Mouse (Mus musculus): ENCODE data around the gene Car12.
A peak's percentile ranks its signal among the peaks of the same experiment; 100 is the strongest.

Car12 gene

GRCm38 (mm10) chr9:66713135-66714021 lies at the start of gene Car12:
TSS of gene Car12 (plus strand) at chr9:66713686.
- Histone ChIP-seq H3K36me3 (ENCODE audit: control insufficient read depth, insufficient read depth, low read length, poor library complexity, severe bottlenecking) (no peaks in the 10 kb centered on the region), H3K27me3 (ENCODE audit: control insufficient read depth, insufficient read depth, low read length, poor library complexity, severe bottlenecking) (no peaks in the 10 kb centered on the region)
- DNase-seq (ENCODE audit: low read depth, low spot score) = peak; percentile 52

GRCm38 (mm10) chr9:66663764-66664163 lies 49.7 kb upstream of the Car12 start:
- Histone ChIP-seq H3K27me3 (ENCODE audit: control insufficient read depth, insufficient read depth, low read length, poor library complexity, severe bottlenecking) (no peaks in the 10 kb centered on the region), H3K36me3 (ENCODE audit: control insufficient read depth, insufficient read depth, low read length, poor library complexity, severe bottlenecking) (no peaks in the 10 kb centered on the region)
- peak; percentile 37 for DNase-seq (ENCODE audit: low read depth, low spot score)

DNA sequence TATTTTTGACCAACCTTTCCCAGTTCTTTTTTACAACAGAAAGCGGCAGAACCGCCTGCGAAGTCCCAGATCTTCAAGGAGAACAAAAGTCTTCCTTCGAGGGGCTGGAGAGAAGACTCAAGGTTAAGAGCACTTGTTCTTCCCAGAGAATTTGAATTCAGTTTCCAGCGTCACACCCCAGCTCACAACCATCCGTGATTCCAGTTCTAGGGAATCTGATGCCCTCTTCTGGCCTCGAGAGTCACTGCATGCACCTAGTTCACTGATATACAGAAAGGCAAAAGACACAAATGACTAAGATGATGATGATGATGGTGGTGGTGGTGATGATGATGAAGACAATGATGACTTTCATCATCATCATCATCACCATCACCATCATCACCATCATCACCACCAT lies 48.9 kb upstream of the Car12 start:
- no peak for DNase-seq (ENCODE audit: low read depth, low spot score)
- no peaks in the 10 kb centered on the region for H3K36me3 ChIP-seq (ENCODE audit: control insufficient read depth, insufficient read depth, low read length, poor library complexity, severe bottlenecking)
- H3K27me3 ChIP-seq (ENCODE audit: control insufficient read depth, insufficient read depth, low read length, poor library complexity, severe bottlenecking) = no peaks in the 10 kb centered on the region

DNA sequence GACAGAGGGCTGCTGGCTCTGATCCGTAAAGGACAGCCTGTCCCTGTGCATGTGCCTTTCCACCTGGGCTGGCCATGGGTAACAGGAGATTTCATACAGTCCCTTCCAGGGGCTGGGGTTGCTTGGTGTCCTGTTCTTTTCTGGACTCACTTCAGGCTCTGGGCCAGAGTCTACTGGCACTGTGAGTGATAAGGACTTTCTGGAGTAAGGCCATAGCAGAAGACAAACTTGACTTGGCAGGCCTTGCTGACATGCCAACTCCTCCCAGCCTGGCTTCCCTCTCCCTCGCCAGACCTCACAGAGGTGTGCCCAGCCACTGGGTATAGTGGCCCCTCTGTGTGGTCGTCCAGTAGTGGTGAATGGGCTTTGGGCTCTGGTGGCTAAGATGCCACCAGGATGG lies 47.3 kb upstream of the Car12 start:
- H3K36me3 ChIP-seq (ENCODE audit: control insufficient read depth, insufficient read depth, low read length, poor library complexity, severe bottlenecking) = no peaks in the 10 kb centered on the region
- no peak for DNase-seq (ENCODE audit: low read depth, low spot score)

DNA sequence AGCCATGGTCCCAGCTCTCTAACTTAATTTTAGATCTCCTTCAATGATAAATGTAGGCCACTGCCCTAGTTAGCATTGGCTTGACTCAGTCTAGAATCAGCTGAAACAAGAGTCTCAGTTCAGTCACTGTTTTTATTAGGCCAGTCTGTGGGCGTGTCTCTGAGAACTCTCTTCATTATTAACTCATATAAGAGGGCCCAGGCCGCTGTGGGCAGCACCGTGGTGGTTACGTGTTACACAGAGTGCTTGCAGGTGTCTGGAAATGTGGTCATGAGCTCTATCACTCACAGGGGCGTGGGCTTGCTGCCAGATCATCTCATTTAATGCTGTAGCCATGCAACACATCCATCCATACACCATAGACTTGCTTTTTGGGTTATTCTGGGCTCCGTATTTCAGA lies 46.4 kb upstream of the Car12 start:
- Histone ChIP-seq H3K36me3 (ENCODE audit: control insufficient read depth, insufficient read depth, low read length, poor library complexity, severe bottlenecking) (no peaks in the 10 kb centered on the region), H3K27me3 (ENCODE audit: control insufficient read depth, insufficient read depth, low read length, poor library complexity, severe bottlenecking) (no peaks in the 10 kb centered on the region)
- no peak for DNase-seq (ENCODE audit: low read depth, low spot score)

More for the DNA sequence above, 47.3 kb upstream of the Car12 start:
- H3K27me3 ChIP-seq (ENCODE audit: control insufficient read depth, insufficient read depth, low read length, poor library complexity, severe bottlenecking) = no peaks in the 10 kb centered on the region

- H3K27me3 ChIP-seq (ENCODE audit: control insufficient read depth, insufficient read depth, low read length, poor library complexity, severe bottlenecking) = no peaks in the 10 kb centered on the region
- no peak for DNase-seq (ENCODE audit: low read depth, low spot score)
- H3K36me3 ChIP-seq (ENCODE audit: control insufficient read depth, insufficient read depth, low read length, poor library complexity, severe bottlenecking) = no peaks in the 10 kb centered on the region
These were observed 45.6 kb upstream of the Car12 start for GRCm38 (mm10) chr9:66667868-66668267.

DNA sequence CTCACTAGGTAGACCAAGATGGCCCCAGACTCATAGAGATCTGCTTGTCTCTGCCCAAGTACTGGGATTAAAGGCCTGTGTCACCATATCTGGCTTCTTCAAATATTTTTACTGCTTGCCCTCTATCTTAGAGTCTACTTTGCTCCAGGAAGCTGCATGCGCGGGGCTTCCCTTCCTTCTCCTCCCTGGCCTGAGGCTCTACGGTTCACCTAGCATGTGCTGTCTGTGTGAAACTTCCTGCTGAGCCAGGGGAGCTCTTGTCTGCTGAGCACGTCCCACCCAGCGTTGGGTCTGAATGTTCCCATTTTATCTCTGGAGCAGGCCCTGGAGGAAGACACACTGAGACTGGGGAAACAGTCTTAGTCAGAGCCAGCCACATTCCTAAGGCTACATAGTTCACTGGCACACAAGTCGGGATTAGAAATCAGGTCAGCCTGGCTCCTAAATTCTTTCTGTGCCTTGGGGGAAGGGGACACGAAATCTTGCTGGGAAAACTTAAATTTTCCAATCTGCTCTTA lies 43.9 kb upstream of the Car12 start:
- DNase-seq (ENCODE audit: low read depth, low spot score) = peak; percentile 39
- Histone ChIP-seq H3K27me3 (ENCODE audit: control insufficient read depth, insufficient read depth, low read length, poor library complexity, severe bottlenecking) (no peaks in the 10 kb centered on the region), H3K36me3 (ENCODE audit: control insufficient read depth, insufficient read depth, low read length, poor library complexity, severe bottlenecking) (no peaks in the 10 kb centered on the region)

DNA sequence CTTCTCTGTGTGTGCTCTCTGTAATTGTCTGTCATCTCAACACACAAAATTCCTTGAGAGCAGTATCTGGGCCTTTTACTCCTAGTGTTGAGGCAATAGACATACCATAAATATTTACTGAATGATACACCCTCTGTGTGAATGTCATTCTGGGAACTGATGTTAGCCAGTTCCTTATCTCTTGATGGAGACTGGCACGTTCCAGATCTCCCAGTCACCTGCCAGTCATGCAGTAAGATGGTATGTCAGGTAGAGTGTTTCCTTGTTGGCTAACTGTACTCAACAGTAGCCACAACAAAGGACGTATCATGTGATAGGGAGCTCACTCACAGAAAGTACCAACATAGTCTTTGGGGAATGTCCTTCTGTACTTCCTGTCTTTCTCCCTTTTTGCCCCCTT lies 39.7 kb upstream of the Car12 start:
- H3K36me3 ChIP-seq (ENCODE audit: control insufficient read depth, insufficient read depth, low read length, poor library complexity, severe bottlenecking) = no peaks in the 10 kb centered on the region
- DNase-seq (ENCODE audit: low read depth, low spot score) = no peak
- no peaks in the 10 kb centered on the region for H3K27me3 ChIP-seq (ENCODE audit: control insufficient read depth, insufficient read depth, low read length, poor library complexity, severe bottlenecking)

DNA sequence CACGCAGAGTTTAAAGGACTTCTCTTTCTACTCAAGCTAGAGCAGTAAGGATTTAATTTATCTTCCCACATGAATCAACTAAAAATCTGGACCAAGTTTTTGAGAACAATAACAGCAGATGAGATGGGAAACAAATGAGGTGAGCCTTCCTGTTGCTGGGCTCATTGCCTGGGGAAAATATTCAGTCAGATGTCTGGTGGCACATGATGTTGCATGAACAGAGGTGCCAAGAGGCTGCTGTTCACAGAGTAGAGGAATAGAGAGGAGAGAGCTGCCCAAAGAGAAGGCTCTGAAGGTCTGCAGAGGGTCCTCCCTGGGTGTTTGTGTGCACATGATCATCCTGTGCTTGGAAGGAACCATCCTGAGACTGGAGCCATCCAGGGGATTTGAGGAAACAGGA lies 37.9 kb upstream of the Car12 start:
- no peaks in the 10 kb centered on the region for H3K36me3 ChIP-seq (ENCODE audit: control insufficient read depth, insufficient read depth, low read length, poor library complexity, severe bottlenecking)
- DNase-seq (ENCODE audit: low read depth, low spot score) = no peak
- no peaks in the 10 kb centered on the region for H3K27me3 ChIP-seq (ENCODE audit: control insufficient read depth, insufficient read depth, low read length, poor library complexity, severe bottlenecking)

DNA sequence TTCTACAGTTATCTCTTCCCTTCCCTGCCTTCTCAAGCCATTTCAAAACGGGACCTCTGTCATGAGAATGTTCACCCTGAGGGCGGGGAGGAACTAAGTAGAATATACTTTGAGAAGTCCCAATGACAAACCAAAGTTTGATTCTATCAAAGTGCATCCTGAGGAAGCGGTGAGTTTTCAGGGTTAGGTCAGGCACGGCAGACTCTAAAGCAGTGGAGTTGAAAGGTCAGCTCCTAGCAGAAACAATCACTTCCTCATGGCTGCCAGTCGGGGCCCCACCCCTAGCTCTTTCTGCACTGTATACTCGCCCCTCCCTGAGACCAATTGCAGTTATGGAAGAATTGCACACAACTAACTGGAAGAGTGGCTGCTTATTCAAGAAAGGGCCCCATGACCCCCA lies 33.4 kb upstream of the Car12 start:
- peak; percentile 34 for DNase-seq (ENCODE audit: low read depth, low spot score)

DNA sequence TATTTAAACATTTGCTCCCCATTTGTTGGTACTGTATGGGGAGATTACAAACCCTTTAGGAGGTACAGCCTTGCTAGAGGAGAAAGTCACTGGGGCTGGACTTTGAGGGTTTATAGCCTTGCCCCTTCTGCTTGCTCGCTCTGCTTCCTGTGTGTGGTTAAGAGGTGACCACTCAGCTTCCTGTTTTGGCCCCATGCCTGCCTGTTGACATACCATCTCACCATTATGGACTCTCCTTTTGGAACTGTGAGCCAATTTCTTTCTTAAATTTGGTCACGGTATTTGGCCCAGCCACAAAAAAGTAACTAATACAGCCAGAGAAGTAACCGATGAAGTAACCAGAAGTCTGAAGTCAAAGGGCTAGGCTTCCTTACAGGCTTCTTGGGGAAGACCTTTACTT lies 30.7 kb upstream of the Car12 start:
- Histone ChIP-seq H3K36me3 (ENCODE audit: control insufficient read depth, insufficient read depth, low read length, poor library complexity, severe bottlenecking) (no peaks in the 10 kb centered on the region), H3K27me3 (ENCODE audit: control insufficient read depth, insufficient read depth, low read length, poor library complexity, severe bottlenecking) (no peaks in the 10 kb centered on the region)
- peak; percentile 61 for DNase-seq (ENCODE audit: low read depth, low spot score)

More for the DNA sequence above, 33.4 kb upstream of the Car12 start:
- H3K36me3 ChIP-seq (ENCODE audit: control insufficient read depth, insufficient read depth, low read length, poor library complexity, severe bottlenecking) = no peaks in the 10 kb centered on the region
- H3K27me3 ChIP-seq (ENCODE audit: control insufficient read depth, insufficient read depth, low read length, poor library complexity, severe bottlenecking) = no peaks in the 10 kb centered on the region

DNA sequence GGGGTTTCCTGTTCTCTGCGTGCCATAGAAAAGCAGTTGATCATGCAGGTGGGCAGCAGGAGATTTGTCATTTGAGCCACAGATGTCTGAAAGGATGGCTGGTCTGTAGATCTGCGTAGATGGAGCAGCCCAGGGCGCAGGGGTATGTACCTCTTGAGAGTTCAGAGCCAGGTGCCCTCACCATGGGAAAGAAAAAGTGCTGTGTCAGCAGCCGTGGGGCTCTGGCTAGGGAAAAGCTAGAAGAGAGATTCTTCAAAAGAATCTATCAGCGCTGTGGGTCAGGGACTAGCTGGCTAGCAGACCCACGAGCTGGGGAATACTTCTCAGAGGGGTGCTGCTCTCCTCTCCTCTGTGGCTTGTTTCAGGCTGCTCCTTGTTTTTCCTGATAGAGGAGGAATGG lies 27.8 kb upstream of the Car12 start:
- Histone ChIP-seq H3K36me3 (ENCODE audit: control insufficient read depth, insufficient read depth, low read length, poor library complexity, severe bottlenecking) (no peaks in the 10 kb centered on the region), H3K27me3 (ENCODE audit: control insufficient read depth, insufficient read depth, low read length, poor library complexity, severe bottlenecking) (no peaks in the 10 kb centered on the region)
- no peak for DNase-seq (ENCODE audit: low read depth, low spot score)

DNA sequence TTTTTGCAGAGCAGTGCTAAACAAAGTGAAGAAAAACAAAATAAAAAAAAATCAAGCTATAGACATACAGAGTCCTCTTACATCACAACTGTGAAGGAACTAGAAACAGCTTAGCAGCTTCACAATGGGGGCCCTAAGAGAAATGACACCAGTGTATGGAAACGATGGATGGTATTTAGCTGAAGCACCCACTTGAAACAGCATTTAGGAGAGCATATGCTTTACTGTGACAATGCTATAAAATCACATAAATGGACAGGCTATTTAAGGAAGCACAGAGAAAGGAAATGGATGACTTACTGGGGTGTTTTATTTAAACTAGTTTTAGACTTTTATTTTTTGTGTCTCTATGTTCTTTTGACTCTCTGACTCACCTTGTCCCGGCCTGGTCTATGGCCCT lies 25.8 kb upstream of the Car12 start:
- H3K27me3 ChIP-seq (ENCODE audit: control insufficient read depth, insufficient read depth, low read length, poor library complexity, severe bottlenecking) = no peaks in the 10 kb centered on the region
- DNase-seq (ENCODE audit: low read depth, low spot score) = no peak
- no peaks in the 10 kb centered on the region for H3K36me3 ChIP-seq (ENCODE audit: control insufficient read depth, insufficient read depth, low read length, poor library complexity, severe bottlenecking)

DNA sequence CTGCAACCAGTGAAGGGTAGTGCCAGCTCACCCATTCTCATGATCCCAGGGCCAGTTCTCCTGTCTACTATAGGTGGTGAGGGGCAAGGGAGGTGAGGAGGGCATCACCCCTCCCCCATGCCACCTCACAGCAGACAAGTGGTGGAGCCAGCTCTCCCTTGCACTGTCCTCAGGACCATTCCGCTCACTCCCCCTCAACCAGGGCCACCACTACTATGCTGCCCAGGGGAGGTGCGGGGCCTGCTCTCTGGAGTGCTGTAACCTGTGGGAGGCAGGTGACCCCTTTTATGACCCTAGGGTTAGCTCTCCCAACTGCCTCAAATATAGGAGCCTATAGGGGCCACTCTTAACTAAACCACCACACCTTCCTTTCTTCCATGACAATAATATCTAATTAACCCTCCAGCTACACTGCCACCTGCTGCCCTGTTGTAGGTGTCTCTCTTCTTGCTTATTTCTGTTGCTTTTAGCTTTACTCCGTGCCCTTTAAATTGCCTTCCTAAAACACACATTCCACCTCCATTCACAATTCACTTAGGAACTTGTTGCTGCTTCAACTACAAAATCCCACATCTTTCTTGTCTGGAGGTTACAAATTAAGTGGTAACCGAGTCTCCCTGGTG lies 21.7 kb upstream of the Car12 start:
- Histone ChIP-seq H3K27me3 (ENCODE audit: control insufficient read depth, insufficient read depth, low read length, poor library complexity, severe bottlenecking) (no peaks in the 10 kb centered on the region), H3K36me3 (ENCODE audit: control insufficient read depth, insufficient read depth, low read length, poor library complexity, severe bottlenecking) (no peaks in the 10 kb centered on the region)
- peak; percentile 54 for DNase-seq (ENCODE audit: low read depth, low spot score)

DNA sequence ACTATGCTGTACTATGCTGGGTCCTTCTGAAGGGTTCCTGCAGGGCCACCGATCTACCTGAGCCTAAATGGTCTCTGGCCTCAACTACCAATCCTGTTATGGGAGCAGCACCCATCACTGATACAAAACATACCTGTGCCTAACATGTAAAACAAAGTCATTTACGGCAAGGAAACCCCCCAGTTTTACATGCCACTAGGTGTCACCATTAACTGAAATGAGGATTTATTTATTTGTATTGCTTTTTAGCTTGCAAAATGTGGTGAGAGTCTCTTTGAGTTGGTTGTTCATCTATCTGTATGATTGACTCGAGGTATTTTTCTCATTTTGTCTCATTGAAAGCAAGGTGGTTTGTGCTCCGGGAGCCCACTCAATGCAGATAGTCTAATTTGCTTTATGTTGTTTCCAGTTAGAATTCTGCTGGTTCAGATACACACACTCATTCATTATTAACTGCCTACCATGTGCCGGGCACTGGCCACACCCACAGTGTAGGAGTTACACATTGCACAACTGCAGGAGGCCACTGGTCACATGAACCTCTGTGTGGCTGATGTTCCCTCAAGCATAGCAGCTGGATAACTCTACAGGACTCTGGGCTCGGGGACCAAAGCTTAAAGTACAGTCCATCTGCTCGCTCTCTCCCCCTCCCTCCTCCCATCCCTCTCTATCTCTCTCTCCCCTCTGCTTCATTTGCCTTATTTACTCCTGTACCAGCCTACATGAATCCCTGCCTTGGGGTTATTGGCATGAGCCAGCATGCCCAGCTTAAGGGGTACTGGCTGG lies 15.9 kb upstream of the Car12 start:
- no peak for DNase-seq (ENCODE audit: low read depth, low spot score)
- Histone ChIP-seq H3K36me3 (ENCODE audit: control insufficient read depth, insufficient read depth, low read length, poor library complexity, severe bottlenecking) (no peaks in the 10 kb centered on the region), H3K27me3 (ENCODE audit: control insufficient read depth, insufficient read depth, low read length, poor library complexity, severe bottlenecking) (no peaks in the 10 kb centered on the region)

Data from splenic B cell, adult 2 months (primary cell).